Mouse (Mus musculus) myocyte (in vitro differentiated cells): Measurements from ENCODE around the gene Cox8a. TPM values are rescaled to one million over a fixed set of nuclear protein-coding genes. Genes with fewer than 3 reads are reported as not detected.

ENCODE experiments used
- H3K27me3 ChIP-seq: one replicate; pipeline ENCODE4 v1.6.1; 2011; ENCODE audit not compliant: control insufficient read depth, insufficient read depth, insufficient read length
- H3K36me3 ChIP-seq: one replicate; pipeline ENCODE4 v1.6.1; 2011; ENCODE audit not compliant: control insufficient read depth, insufficient read depth
- H3K4me2 ChIP-seq: one replicate; pipeline ENCODE4 v1.6.1; 2011; ENCODE audit warnings: low read depth, control low read depth
- H3K4me3 ChIP-seq: one replicate; pipeline ENCODE4 v1.5.1; 2011; ENCODE audit warnings: mild to moderate bottlenecking, control low read depth, moderate library complexity
- H3K79me2 ChIP-seq: one replicate; pipeline ENCODE4 v1.6.1; 2011; ENCODE audit not compliant: control insufficient read depth, insufficient read depth
- H3ac ChIP-seq: one replicate; pipeline ENCODE4 v1.6.1; 2011; ENCODE audit not compliant: control insufficient read depth, insufficient read length
- CEBPB ChIP-seq: IDR thresholded peaks from 2 replicates; pipeline ENCODE4 v1.6.1; 2011; ENCODE audit warnings: mild to moderate bottlenecking, moderate library complexity; ENCODE audit not compliant: poor library complexity, insufficient read depth, severe bottlenecking
- E2F4 ChIP-seq: IDR thresholded peaks from one replicate; pipeline ENCODE4 v1.6.1; 2011; ENCODE audit warnings: mild to moderate bottlenecking, control low read depth, moderate library complexity; ENCODE audit not compliant: insufficient read depth
- MAX ChIP-seq: IDR thresholded peaks from one replicate; pipeline ENCODE4 v1.6.1; 2011; ENCODE audit warnings: low read depth, mild to moderate bottlenecking, control low read depth
- MYOD1 ChIP-seq, 3 experiments: IDR thresholded peaks; one replicate each; pipeline ENCODE4 v1.6.1; 2011; ENCODE audit warnings: control low read depth in 2 of 3, low read depth in 2 of 3, mild to moderate bottlenecking in 2 of 3, moderate library complexity in 1 of 3; ENCODE audit not compliant: insufficient read length in 2 of 3, control insufficient read depth in 1 of 3
- MYOG ChIP-seq, 3 experiments: IDR thresholded peaks; one replicate each; pipeline ENCODE4 v1.6.1; 2011; ENCODE audit warnings: control low read depth in 2 of 3, low read depth in 2 of 3, mild to moderate bottlenecking in 2 of 3; ENCODE audit not compliant: insufficient read length in 2 of 3, control insufficient read depth in 1 of 3, insufficient read depth in 1 of 3
- POLR2A ChIP-seq: IDR thresholded peaks from one replicate; pipeline ENCODE4 v1.6.1; 2011; ENCODE audit warnings: low read depth, mild to moderate bottlenecking, control low read depth, moderate library complexity; ENCODE audit not compliant: insufficient read length
- POLR2AphosphoS2 ChIP-seq: IDR thresholded peaks from one replicate; pipeline ENCODE4 v1.6.1; 2011; ENCODE audit warnings: low read depth, control low read depth; ENCODE audit not compliant: insufficient read length
- REST ChIP-seq: IDR thresholded peaks from one replicate; pipeline ENCODE4 v1.6.1; 2011; ENCODE audit warnings: mild to moderate bottlenecking, control low read depth, moderate library complexity; ENCODE audit not compliant: insufficient read depth, insufficient read length
- SRF ChIP-seq: IDR thresholded peaks from one replicate; pipeline ENCODE4 v1.6.1; 2011; ENCODE audit warnings: low read depth; ENCODE audit not compliant: control insufficient read depth, insufficient read length
- TCF12 ChIP-seq: IDR thresholded peaks from one replicate; pipeline ENCODE4 v1.6.1; 2011; ENCODE audit warnings: mild to moderate bottlenecking, control low read depth; ENCODE audit not compliant: poor library complexity, insufficient read depth, severe bottlenecking
- TCF3 ChIP-seq: IDR thresholded peaks from one replicate; pipeline ENCODE4 v1.6.1; 2011; ENCODE audit warnings: low read depth, control low read depth; ENCODE audit not compliant: insufficient read length
- USF1 ChIP-seq: IDR thresholded peaks from one replicate; pipeline ENCODE4 v1.6.1; 2011; ENCODE audit warnings: low read depth, mild to moderate bottlenecking, control low read depth, moderate library complexity
- polyA plus RNA-seq: library from polyadenylated mRNA; unstranded; fragments of >200 nt; fragmentation: generic; extraction: Trizol; gene quantifications from one replicate; pipeline ENCODE4 v1.2.1, GENCODE M21; 2012; ENCODE audit warnings: missing spikeins

Cox8a gene
- polyA plus RNA-seq, 1 experiment = 1,011 TPM

DNA sequence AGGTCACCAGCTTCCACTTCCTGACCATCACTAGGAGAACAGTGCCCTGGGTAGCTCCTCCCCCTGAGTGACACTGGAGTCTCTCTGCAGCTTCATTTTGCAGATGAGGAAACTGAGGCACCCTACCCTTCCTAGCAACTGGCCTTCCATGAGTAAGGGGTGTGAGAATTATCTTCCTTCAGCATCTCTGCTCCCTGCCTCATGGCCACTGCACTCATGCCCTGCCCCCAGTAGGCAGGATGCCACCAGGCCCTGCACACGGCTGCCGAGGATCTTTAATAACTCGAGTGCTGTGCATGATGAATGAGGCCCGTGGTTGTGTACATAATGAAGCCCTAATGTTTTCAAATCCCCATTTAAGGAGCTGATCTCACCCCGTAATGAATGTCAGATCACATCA lies 26.4 kb downstream of the Cox8a start:
- Histone ChIP-seq H3K4me3 (no peak overlapping the region), H3K36me3 (no peaks in the 10 kb centered on the region), H3K4me2 (no peak overlapping the region), H3K79me2 (no peaks in the 10 kb centered on the region), H3K27me3 (no peaks in the 10 kb centered on the region), H3ac (no peak overlapping the region)
- no peak for TF ChIP-seq MYOD1 (IDR thresholded peaks at IDR 0.05; ENCODE audit: control insufficient read depth in 1 of 3, insufficient read length in 2 of 3, low read depth in 2 of 3)
- TF ChIP-seq TCF3 = no peak
- TF ChIP-seq MAX = no peak
- no peak for TF ChIP-seq POLR2AphosphoS2
- TF ChIP-seq TCF12 = no peak
- no peak for TF ChIP-seq REST
- TF ChIP-seq E2F4 = no peak
- no peak for TF ChIP-seq MYOG (IDR thresholded peaks at IDR 0.05; ENCODE audit: control insufficient read depth in 1 of 3, insufficient read depth in 1 of 3, insufficient read length in 2 of 3, low read depth in 2 of 3)
- no peak for TF ChIP-seq SRF
- TF ChIP-seq CEBPB = no peak
- no peak for TF ChIP-seq USF1
- no peak for TF ChIP-seq POLR2A

DNA sequence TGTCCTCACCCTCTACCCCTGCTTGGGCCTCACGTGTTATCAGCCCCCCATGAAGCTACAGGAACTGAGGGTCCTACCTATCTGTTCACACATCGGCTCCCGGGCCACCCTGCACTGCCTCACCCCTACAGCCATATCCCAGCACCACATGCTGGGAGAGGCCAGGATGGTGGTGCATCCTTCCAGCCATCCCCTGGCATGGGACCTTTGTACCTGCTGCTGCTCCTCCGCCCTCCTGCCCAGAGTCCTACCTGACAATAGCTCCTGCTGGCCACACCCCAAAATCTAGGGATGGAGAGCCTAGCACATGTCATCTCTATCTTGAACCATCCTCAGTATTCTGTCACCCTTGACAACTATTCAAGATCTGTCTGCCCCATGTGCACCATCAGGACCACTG lies 28.4 kb downstream of the Cox8a start:
- TF ChIP-seq REST (no peak), POLR2AphosphoS2 (no peak), CEBPB (no peak), MYOG (IDR thresholded peaks at IDR 0.05; ENCODE audit: control insufficient read depth in 1 of 3, insufficient read depth in 1 of 3, insufficient read length in 2 of 3, low read depth in 2 of 3) (no peak), SRF (no peak), USF1 (no peak), TCF12 (no peak), TCF3 (no peak), MYOD1 (IDR thresholded peaks at IDR 0.05; ENCODE audit: control insufficient read depth in 1 of 3, insufficient read length in 2 of 3, low read depth in 2 of 3) (no peak), MAX (no peak), POLR2A (no peak), E2F4 (no peak)
- H3ac ChIP-seq = no peak overlapping the region
- no peaks in the 10 kb centered on the region for H3K79me2 ChIP-seq
- no peaks in the 10 kb centered on the region for H3K27me3 ChIP-seq
- no peak overlapping the region for H3K4me2 ChIP-seq
- H3K4me3 ChIP-seq = no peak overlapping the region
- H3K36me3 ChIP-seq = no peaks in the 10 kb centered on the region

- Histone ChIP-seq H3K4me3 (no peak overlapping the region), H3ac (no peak overlapping the region), H3K79me2 (no peaks in the 10 kb centered on the region), H3K4me2 (no peak overlapping the region), H3K27me3 (no peaks in the 10 kb centered on the region), H3K36me3 (no peaks in the 10 kb centered on the region)
- TF ChIP-seq MYOD1 (IDR thresholded peaks at IDR 0.05; ENCODE audit: control insufficient read depth in 1 of 3, insufficient read length in 2 of 3, low read depth in 2 of 3) (peak in 1 of 3 experiments; percentile 17), TCF3 (no peak), MAX (no peak), MYOG (IDR thresholded peaks at IDR 0.05; ENCODE audit: control insufficient read depth in 1 of 3, insufficient read depth in 1 of 3, insufficient read length in 2 of 3, low read depth in 2 of 3) (no peak), TCF12 (no peak), REST (no peak), USF1 (no peak), POLR2AphosphoS2 (no peak)
These were observed 30.3 kb downstream of the Cox8a start for GRCm38 (mm10) chr19:7187157-7187556.

DNA sequence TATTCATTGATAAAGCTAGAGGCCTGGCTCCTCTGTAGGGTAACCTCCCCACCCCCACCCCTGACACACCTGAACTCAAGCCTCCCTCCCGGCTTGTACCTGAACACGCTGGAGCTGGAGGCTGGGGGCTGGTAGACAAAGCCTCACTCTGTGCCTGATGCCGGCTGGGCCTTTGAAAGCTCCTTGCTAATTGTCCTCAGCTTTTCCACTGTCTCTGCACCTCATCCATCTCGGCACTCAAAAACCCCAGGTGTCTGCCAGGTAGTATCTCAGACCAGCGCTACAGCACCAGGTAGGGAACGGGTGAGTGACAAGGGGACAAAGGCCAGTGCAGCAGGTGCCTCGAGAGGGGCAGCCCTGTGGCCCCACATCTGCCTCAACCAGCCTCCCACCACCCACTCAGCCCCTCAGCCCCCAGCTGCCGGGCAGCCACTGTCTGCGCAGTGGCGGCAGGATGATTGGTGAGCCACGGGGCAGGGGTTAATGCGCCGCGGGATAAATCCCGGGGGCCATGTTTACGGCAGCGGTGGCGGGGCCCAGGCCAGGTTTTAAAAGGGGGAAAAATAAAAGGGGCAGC lies 31.6 kb downstream of the Cox8a start:
- H3K36me3 ChIP-seq = no peaks in the 10 kb centered on the region
- H3K4me2 ChIP-seq = no peak overlapping the region
- H3ac ChIP-seq = no peak overlapping the region
- H3K79me2 ChIP-seq = no peaks in the 10 kb centered on the region
- H3K4me3 ChIP-seq = no peak overlapping the region
- no peaks in the 10 kb centered on the region for H3K27me3 ChIP-seq
- TF ChIP-seq CEBPB (no peak), TCF12 (no peak), POLR2AphosphoS2 (no peak), MAX (no peak), MYOG (IDR thresholded peaks at IDR 0.05; ENCODE audit: control insufficient read depth in 1 of 3, insufficient read depth in 1 of 3, insufficient read length in 2 of 3, low read depth in 2 of 3) (no peak), E2F4 (no peak), POLR2A (no peak), REST (no peak), MYOD1 (IDR thresholded peaks at IDR 0.05; ENCODE audit: control insufficient read depth in 1 of 3, insufficient read length in 2 of 3, low read depth in 2 of 3) (no peak), TCF3 (no peak)

DNA sequence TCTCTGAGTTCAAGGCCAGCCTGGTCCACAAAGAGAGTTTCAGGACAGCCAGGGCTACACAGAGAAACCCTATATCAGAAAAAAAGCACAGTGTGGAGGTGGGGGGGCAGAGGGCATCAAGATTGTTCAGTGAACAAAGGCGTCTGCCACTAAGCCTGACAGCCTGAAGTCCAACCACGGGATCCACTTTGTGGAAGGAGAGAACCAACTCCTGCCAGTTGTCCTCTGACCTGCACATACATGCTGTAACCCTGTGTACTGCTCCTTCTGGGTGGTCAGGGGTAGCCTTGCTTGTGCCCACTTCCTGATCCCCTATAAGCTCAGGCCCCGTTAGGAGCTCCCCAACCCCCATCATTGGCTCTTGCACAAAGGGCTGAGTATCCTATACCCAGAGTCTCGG lies 32.4 kb downstream of the Cox8a start:
- Histone ChIP-seq H3K27me3 (no peaks in the 10 kb centered on the region), H3K4me2 (no peak overlapping the region), H3K4me3 (no peak overlapping the region), H3K36me3 (no peaks in the 10 kb centered on the region), H3K79me2 (no peaks in the 10 kb centered on the region), H3ac (no peak overlapping the region)
- TF ChIP-seq POLR2AphosphoS2 (no peak), TCF12 (no peak), E2F4 (no peak), MYOD1 (IDR thresholded peaks at IDR 0.05; ENCODE audit: control insufficient read depth in 1 of 3, insufficient read length in 2 of 3, low read depth in 2 of 3) (no peak), POLR2A (no peak), USF1 (no peak), CEBPB (no peak), REST (no peak), MAX (no peak)
